In genomic region chr17:12724767-12725744, GRCm38 (mm10) we compare ENCODE assay signal across 8 mouse cellular contexts. TPM values are rescaled to one million over a fixed set of nuclear protein-coding genes. Genes with fewer than 3 reads are reported as not detected.
DNase-seq lines count a peak whose midpoint lies in the region; ATAC-seq and TF ChIP-seq lines count a peak whose summit lies in the region.

No protein-coding gene starts in this region.

- no peaks in the 10 kb centered on the region for H3K27me3 ChIP-seq in midbrain, embryonic 13.5 days
- no peaks in the 10 kb centered on the region for H3K27me3 ChIP-seq in midbrain, postnatal 0 days (ENCODE audit: insufficient read depth, low read length)
- H3K27me3 ChIP-seq in embryonic facial prominence, embryonic 10.5 days (replicated peaks; ENCODE audit: low read depth, poor library complexity, severe bottlenecking), result no peaks in the 10 kb centered on the region
- no peaks in the 10 kb centered on the region for H3K27me3 ChIP-seq in heart, embryonic 15.5 days

- no peaks in the 10 kb centered on the region for H3K9me3 ChIP-seq in midbrain, embryonic 13.5 days
- H3K9me3 ChIP-seq in midbrain, postnatal 0 days (ENCODE audit: low read length), result no peaks in the 10 kb centered on the region
- H3K9me3 ChIP-seq in embryonic facial prominence, embryonic 10.5 days, result no peaks in the 10 kb centered on the region
- H3K9me3 ChIP-seq in heart, embryonic 15.5 days (replicated peaks), result no peaks in the 10 kb centered on the region

- no peak overlapping the region for H3K4me2 ChIP-seq in midbrain, embryonic 13.5 days (replicated peaks)
- H3K4me2 ChIP-seq in midbrain, postnatal 0 days (ENCODE audit: low read depth, low read length, poor library complexity, severe bottlenecking), result no peak overlapping the region
- no peak overlapping the region for H3K4me2 ChIP-seq in heart, embryonic 15.5 days

- no peak overlapping the region for H3K9ac ChIP-seq in midbrain, embryonic 13.5 days (replicated peaks)
- H3K9ac ChIP-seq in midbrain, postnatal 0 days (replicated peaks; ENCODE audit: low read length, poor library complexity, severe bottlenecking), result no peak overlapping the region
- 0 out of 2 replicates have a peak overlapping the region, but pooled peaks have one; percentile 19 for H3K9ac ChIP-seq in heart, embryonic 15.5 days

- DNase-seq in midbrain, postnatal 0 days (ENCODE audit: low spot score), result no peak
- peak; percentile 57 for DNase-seq in embryonic facial prominence, embryonic 10.5 days (ENCODE audit: low spot score)
- peak; percentile 63 to 65 for DNase-seq in kidney, postnatal 25 days
- DNase-seq in thymus, postnatal 10 days (ENCODE audit: low spot score in 2 of 2), result no peak
- no peak for DNase-seq in ovary, postnatal 36 days (ENCODE audit: low spot score)

- TF ChIP-seq CTCF in midbrain, postnatal 0 days (IDR thresholded peaks at IDR 0.05), result no peak

- peaks cover 73% of the 10 kb centered on the region for H3K36me3 ChIP-seq in midbrain, embryonic 13.5 days
- peaks cover 18% of the 10 kb centered on the region; the same call in 1 of the 2 replicates for H3K36me3 ChIP-seq in midbrain, postnatal 0 days (ENCODE audit: insufficient read depth, low read length)
- H3K36me3 ChIP-seq in embryonic facial prominence, embryonic 10.5 days (replicated peaks), result peaks cover 85% of the 10 kb centered on the region
- H3K36me3 ChIP-seq in heart, embryonic 15.5 days, result peaks cover 35% of the 10 kb centered on the region

- no peak for ATAC-seq in midbrain, embryonic 13.5 days
- no peak for ATAC-seq in midbrain, postnatal 0 days (ENCODE audit: low FRiP score)
- ATAC-seq in heart, embryonic 15.5 days (replicated peaks; ENCODE audit: insufficient number of reproducible peaks, insufficient read depth, low FRiP score, low read depth), result peak; percentile 56
- ATAC-seq in megakaryocyte progenitor cell, adult 5-6 weeks (replicated peaks; ENCODE audit: poor library complexity), result 0 out of 2 replicates have a peak, but pooled peaks have one; percentile 17

- WGBS in midbrain, embryonic 13.5 days, result 86% methylated on average over 6 of the region's 6 CpGs
- 62% methylated on average over 6 of the region's 6 CpGs for WGBS in midbrain, postnatal 0 days
- WGBS in embryonic facial prominence, embryonic 10.5 days, result 59% methylated on average over 6 of the region's 6 CpGs
- WGBS in heart, embryonic 15.5 days, result 22% methylated on average over 6 of the region's 6 CpGs

- peak overlapping the region; percentile 19; the same call in 1 of the 2 replicates for H3K27ac ChIP-seq in midbrain, embryonic 13.5 days
- no peak overlapping the region for H3K27ac ChIP-seq in midbrain, postnatal 0 days (ENCODE audit: low read depth, low read length)
- peak overlapping the region; percentile 66 for H3K27ac ChIP-seq in embryonic facial prominence, embryonic 10.5 days (replicated peaks)
- H3K27ac ChIP-seq in heart, embryonic 15.5 days, result peak overlapping the region; percentile 83

- peaks cover 2% of the 10 kb centered on the region; the same call in 1 of the 2 replicates for H3K4me1 ChIP-seq in midbrain, embryonic 13.5 days (replicated peaks)
- no peaks in the 10 kb centered on the region for H3K4me1 ChIP-seq in midbrain, postnatal 0 days (ENCODE audit: insufficient read depth, low read length)
- peaks cover 43% of the 10 kb centered on the region for H3K4me1 ChIP-seq in embryonic facial prominence, embryonic 10.5 days
- peaks cover 90% of the 10 kb centered on the region for H3K4me1 ChIP-seq in heart, embryonic 15.5 days (replicated peaks)

- H3K4me3 ChIP-seq in midbrain, embryonic 13.5 days (replicated peaks), result no peak overlapping the region
- H3K4me3 ChIP-seq in midbrain, postnatal 0 days (ENCODE audit: low read depth, low read length), result no peak overlapping the region
- H3K4me3 ChIP-seq in embryonic facial prominence, embryonic 10.5 days, result no peak overlapping the region
- no peak overlapping the region for H3K4me3 ChIP-seq in heart, embryonic 15.5 days

RNA-seq across cellular contexts. Expression of gene Igf2r, which starts 44.4 kb away (rescaled TPM):
- polyA plus RNA-seq in midbrain, embryonic 13.5 days (2015; fragmentation: Nextera tagmentation; extraction: Ambion mirVana), result 11.0 and 11.2 TPM in 2 replicates
- total RNA-seq in midbrain, postnatal 0 days (2014; rRNA removed), result 31.7 and 44.2 TPM in 2 replicates
- 5.0 and 5.4 TPM in 2 replicates for polyA plus RNA-seq in midbrain, postnatal 0 days (2015; fragmentation: Nextera tagmentation; extraction: Ambion mirVana)
- polyA plus RNA-seq in embryonic facial prominence, embryonic 10.5 days (2016; fragmentation: Nextera tagmentation; extraction: Ambion mirVana), result 25.9 and 27.2 TPM in 2 replicates
- polyA plus RNA-seq in heart, embryonic 15.5 days (2015; fragmentation: Nextera tagmentation; extraction: Ambion mirVana), result 121 and 127 TPM in 2 replicates
- total RNA-seq in megakaryocyte progenitor cell, adult 5-6 weeks (2015), result 1.2 and 2.6 TPM in 2 replicates
- total RNA-seq in megakaryocyte progenitor cell, adult 5-6 weeks (2017), result 3.0 and 4.1 TPM in 2 replicates

RNA-seq across cellular contexts. Expression of gene Slc22a1, which starts 49.4 kb away (rescaled TPM):
- not detected in 2 replicates for polyA plus RNA-seq in midbrain, embryonic 13.5 days (2015; fragmentation: Nextera tagmentation; extraction: Ambion mirVana)
- not detected in 2 replicates for total RNA-seq in midbrain, postnatal 0 days (2014; rRNA removed)
- polyA plus RNA-seq in midbrain, postnatal 0 days (2015; fragmentation: Nextera tagmentation; extraction: Ambion mirVana), result not detected in 2 replicates
- polyA plus RNA-seq in embryonic facial prominence, embryonic 10.5 days (2016; fragmentation: Nextera tagmentation; extraction: Ambion mirVana), result not detected in 2 replicates
- 30.5 and 51.0 TPM in 2 replicates for polyA plus RNA-seq in heart, embryonic 15.5 days (2015; fragmentation: Nextera tagmentation; extraction: Ambion mirVana)
- not detected in 2 replicates for total RNA-seq in megakaryocyte progenitor cell, adult 5-6 weeks (2015)
- not detected in 2 replicates for total RNA-seq in megakaryocyte progenitor cell, adult 5-6 weeks (2017)

Comparison
In these comparisons a context has a peak if more than half of its experiments do, and no peak if none do; other contexts are left out.
1. ATAC-seq: peak in heart, embryonic 15.5 days (single experiment) and megakaryocyte progenitor cell, adult 5-6 weeks (single experiment); none in midbrain, embryonic 13.5 days (single experiment) and midbrain, postnatal 0 days (single experiment).
2. DNase-seq: peak in embryonic facial prominence, embryonic 10.5 days (single experiment) and kidney, postnatal 25 days (2 of 2); none in midbrain, postnatal 0 days (single experiment), thymus, postnatal 10 days (0 of 2) and ovary, postnatal 36 days (single experiment).
3. RNA of gene Slc22a1, which starts 49.4 kb away (polyA plus RNA-seq): 30.5 to 51.0 TPM in heart, embryonic 15.5 days; not detected in midbrain, postnatal 0 days, not detected in midbrain, embryonic 13.5 days and not detected in embryonic facial prominence, embryonic 10.5 days; every median in the first group is over 10 times any median in the second.